Mouse (Mus musculus) lung, postnatal 36 days (tissue): Measurements from ENCODE around the gene Hspa4l.
"Not testable (repeated sequence)": the region's sequence is repeated elsewhere in the genome, so short reads cannot be mapped to it uniquely, and the experiment has no call there.

Source experiments
- DNase-seq: peaks from one replicate; pipeline ENCODE4 v3.0.0; 2022; ENCODE audit warnings: mixed read lengths

Hspa4l gene

DNA sequence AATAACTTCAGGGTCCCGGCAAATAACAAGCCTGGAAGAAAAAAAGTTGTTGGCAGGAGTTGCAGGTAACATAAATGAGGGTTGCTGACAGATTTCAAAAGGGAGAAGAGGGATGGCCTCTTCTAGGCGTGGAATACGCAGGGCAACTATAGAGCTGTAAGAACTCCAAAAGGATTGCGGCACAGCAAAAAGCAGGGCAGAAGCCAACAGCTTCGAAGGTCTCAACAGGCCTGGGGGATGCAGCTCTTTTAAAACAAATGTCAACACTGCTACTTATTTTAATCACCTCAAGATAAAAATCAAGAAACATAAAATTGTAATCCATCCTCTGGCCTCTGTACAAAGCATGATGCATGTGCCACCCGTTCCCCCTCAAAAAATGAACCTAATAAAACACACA is 101.2 kb downstream of the Hspa4l start:
- DNase-seq: not testable (repeated sequence)
